Mouse (Mus musculus) megakaryocyte-erythroid progenitor cell, adult 5-6 weeks (primary cell): ENCODE data around the gene Adamts8. TPM values are rescaled to one million over a fixed set of nuclear protein-coding genes. Genes with fewer than 3 reads are reported as not detected.

Source experiments
- ATAC-seq: replicated peaks from 2 replicates; pipeline ENCODE4 v1.8.0; 2016; ENCODE audit warnings: mild to moderate bottlenecking, inconsistent platforms; ENCODE audit not compliant: severe bottlenecking, poor library complexity, low FRiP score, low TSS enrichment
- total RNA-seq, 2 experiments: library from RNA; stranded (forward) in 1 of 2; stranded (reverse) in 1 of 2; fragments of 200-1000, 215-1000 nt in 1 of 2; fragments of >200 nt in 1 of 2; fragmentation: Nextera tagmentation in 1 of 2; gene quantifications; 2 replicates each; pipeline ENCODE4 v1.2.3; 2014 to 2017

Adamts8 gene
- total RNA-seq (2014; fragmentation: Nextera tagmentation), result not detected in 2 replicates
- total RNA-seq (2017), result not detected in 2 replicates

DNA sequence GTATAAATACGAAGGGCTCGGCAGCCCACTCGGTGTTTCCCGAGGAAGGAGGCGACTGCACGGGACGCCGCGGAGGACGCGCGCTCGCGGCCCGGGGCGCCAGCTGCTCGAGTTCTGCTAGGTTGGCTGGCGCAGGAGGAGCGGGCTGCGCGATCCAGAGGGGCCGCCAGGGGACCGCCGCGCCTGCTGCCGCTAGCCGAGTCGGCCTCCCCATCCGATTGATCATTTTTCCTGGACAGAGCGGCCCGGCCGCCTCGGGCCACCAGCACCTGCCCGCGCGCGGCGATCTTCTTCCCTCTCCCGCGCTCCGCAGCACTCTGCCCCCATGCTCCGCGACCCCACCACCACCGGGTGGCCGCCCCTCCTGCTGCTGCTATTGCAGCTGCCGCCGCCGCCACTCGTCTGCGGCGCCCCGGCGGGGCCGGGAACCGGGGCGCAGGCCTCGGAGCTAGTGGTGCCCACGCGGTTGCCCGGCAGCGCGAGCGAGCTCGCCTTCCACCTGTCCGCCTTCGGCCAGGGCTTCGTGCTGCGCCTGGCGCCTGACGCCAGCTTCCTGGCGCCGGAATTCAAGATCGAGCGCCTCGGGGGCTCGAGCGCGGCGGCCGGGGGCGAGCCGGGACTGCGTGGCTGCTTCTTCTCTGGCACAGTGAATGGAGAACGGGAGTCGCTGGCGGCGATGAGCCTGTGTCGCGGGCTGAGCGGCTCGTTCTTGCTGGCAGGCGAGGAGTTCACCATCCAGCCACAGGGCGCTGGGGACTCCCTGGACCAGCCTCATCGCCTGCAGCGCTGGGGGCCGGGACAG, at the start of gene Adamts8:
TSS of gene Adamts8 (plus strand) at position 51 of the 802 bp plus-strand sequence.
- no peak for ATAC-seq

DNA sequence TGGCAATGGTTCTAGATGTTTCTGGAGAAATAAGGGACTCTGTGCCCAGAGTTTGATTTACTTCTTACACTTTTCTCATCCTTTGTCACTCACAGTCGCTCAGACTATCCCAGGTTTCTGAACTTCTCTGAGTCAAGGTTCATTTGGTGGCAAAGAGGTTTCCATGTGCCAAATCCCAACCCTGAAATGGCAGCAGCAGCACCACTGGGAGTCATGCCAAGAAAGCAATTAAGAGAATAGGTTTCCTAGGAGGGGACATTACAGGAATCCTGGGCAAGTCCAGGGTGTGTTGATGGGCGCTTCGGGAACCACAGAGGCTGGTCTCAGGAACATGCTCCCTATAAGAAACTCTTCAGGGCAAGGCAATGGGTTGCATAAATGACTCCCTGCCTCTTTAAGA, 46.7 kb upstream of the Adamts8 start:
- no peak for ATAC-seq

DNA sequence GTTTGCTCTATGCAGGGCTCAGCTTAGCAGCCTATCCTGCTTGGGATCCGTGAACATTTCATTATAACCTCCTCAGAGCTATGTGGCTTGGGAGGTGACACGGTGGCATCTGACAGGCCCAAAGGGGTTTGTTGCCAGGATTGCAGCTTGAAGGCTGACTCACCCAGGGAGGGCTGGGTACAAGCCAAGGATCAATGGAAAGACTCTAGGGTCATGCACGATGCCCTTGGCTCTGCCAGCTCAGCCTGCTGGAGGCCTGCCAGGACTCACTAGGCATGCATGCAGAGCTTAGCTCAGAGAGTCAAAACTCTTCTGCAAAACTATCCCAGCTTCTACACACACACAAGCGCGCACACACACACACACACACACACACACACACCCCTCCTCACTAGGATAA, 45.6 kb upstream of the Adamts8 start:
- no peak for ATAC-seq

DNA sequence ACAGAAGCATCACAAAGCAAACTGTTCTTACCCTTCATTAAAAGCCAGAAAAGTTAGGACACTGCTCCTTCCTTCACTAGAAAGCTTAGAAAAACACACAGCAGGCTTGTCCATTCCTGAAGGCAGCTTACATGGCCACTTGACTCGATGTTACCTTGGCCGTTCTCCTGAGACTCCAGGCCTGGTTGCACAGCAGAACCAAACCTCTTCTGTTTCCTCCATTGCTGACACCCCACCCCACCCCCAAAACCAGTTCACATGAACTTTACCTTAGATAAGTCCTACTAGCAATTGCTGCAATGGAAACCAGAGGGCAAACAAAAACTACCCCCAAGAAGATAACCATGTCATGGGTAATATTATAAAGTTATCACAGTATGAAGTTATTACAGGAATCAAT, 45.2 kb upstream of the Adamts8 start:
- ATAC-seq, result no peak

DNA sequence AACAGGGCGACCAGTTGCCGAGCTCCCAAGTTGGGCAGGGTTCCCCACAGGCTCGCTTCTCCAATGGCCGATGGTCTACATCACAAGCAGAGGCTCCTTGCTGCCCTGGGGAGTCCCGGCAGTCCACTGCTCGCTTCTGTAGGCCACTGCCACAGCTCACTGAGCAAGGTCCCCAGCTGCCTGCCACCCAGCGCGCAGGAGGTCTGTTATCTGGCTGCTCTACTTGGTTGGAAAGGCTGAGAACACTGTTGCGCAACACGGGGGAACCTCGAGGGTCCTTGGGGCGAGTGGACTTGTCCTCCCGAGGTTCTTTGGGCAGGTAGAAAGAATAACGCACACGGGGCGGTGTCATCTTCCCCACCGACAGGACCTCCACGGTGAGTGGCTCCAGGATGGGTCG, 40.2 kb upstream of the Adamts8 start:
- no peak for ATAC-seq

DNA sequence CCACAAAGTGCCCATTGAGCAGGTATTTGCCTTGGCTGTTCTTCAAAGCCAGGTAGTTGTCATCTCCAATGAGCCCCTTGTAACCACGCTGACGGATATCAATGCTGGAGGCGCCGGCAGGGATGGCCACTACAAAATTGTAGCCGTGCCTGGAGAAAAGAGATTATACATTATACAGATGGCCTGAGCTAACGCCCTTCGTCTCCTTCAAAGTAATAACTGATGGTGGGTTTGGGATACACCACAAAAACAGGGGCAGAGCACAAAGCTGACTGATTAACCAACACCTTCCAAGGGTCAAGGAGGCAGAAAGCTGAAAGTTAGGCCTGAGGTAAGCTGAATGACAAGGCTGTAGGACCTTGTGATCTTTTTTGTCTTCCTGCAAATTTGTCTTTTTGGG, 39.7 kb upstream of the Adamts8 start:
- no peak for ATAC-seq

DNA sequence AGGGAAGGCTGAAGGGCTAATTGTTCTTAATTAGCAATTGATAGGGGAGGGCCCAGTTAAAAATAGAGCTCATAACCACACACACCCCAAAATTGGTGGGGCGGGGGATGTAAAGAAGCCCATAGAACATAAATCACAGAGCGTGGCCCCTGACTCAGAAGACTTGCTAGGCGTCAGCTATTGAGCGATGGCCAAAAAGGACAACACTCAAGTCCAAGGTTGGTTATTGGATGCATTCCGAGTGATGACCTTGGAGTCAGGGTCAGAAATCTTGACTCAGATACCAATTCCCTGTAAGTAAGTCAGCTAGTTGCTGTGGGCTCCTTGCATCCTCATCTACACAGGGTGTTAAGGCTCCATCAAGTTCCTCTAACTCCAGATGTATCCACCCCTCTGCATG, 39.1 kb upstream of the Adamts8 start:
- no peak for ATAC-seq

DNA sequence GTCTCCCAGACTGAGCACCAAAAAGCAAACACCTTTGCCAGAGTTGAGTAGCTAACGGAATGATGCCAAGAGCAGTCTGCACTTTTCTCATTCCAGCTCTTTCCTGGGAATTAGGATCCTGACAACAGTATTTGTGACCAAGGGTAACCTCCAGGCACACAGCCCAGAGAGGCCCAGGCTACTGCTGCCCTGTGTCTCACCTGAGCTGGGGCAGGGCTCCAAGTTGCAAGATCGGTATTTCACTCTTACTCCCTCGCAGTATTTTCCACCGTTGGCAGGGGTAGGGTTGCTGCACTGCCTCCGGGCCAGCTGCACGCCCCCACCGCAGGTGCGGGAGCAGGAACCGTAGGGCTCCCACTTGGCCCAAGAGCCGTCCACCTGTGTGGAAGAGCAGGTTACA, 36.5 kb upstream of the Adamts8 start:
- no peak for ATAC-seq

DNA sequence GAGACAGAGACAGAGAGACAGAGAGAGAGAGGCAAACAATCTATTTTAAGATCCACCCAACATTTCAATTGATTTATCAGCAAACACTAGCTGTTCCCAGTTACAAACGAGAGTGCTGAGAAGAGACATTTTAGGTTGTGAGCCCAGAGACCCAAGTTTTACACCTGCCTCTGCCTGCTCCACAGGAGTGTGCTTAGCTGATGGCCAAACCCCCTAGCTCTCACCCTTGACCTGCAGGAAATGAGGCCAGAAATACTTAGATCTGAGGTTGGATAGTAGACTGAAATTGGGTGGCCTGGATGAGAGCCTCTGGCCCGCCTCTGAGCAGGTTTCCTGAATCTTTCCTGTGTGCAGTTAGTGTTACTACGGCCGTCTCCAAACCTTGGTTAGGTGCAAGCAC, 35.9 kb upstream of the Adamts8 start:
- no peak for ATAC-seq

DNA sequence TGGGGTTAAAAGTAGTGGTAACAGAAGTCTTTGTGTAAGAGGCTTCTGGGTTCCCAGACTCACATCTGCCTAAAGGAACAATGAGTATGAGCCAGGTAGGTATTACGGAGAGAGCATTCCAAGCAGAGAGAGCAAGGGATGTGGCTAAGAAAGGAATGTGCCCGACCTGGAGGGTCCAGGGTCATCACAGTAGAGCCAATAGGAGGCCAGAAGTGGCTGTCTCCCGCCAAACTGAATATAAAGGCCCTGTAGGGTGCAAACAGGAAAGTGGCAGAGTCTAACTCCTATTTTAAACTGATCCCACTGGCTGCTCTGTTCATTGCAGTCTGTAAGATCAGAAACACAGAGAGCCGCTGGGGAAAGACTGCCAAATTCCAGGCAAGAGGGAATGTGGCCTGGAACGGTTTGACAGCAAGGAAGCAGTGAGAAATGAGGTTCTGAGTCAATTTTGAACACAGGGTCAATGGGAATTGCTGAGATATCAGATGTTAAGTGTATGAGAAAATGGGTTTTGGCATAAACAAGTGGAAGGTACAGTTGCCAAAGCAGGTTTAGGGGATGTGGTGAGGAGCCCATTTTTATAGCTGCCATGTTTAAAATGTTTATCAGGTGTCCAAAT, 34.6 kb upstream of the Adamts8 start:
- no peak for ATAC-seq

DNA sequence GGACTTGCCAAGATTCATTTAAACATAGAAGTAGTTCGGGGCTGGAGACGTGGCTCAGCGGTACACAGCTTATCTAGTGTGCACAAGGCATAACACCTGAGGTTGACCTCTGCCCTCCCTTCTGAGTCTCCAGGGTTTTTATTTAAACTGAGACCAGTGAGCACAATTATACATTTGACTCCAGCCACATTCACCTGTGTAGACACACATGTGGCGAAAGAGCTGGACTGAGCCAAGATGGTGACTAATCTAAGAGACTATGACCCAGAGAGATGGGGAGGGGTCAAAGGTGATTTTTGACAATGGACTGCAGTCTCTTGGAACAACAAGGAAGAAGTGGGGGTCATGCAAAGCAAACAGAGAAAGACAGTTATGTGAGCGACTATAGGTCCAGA, 34.1 kb upstream of the Adamts8 start:
- no peak for ATAC-seq

DNA sequence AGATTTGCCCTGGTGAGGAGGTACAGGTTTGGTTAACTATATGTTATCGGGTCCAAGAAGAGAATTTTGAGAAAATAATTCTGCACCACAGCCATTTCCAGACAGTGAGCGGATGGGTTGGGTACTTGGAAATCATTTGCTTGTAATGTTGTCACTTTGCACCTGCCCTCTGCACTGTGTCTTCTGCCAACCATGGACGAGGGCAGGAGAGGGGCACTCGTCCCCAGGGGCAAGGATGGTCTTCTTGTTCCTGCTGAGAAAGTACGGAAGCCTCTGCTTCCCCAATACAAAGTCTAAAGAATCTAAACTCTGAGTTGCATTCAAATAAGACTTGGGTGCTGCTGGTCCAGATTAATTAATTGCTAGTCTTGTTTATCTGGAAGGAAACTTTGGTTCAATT, 33.4 kb upstream of the Adamts8 start:
- ATAC-seq, result no peak

DNA sequence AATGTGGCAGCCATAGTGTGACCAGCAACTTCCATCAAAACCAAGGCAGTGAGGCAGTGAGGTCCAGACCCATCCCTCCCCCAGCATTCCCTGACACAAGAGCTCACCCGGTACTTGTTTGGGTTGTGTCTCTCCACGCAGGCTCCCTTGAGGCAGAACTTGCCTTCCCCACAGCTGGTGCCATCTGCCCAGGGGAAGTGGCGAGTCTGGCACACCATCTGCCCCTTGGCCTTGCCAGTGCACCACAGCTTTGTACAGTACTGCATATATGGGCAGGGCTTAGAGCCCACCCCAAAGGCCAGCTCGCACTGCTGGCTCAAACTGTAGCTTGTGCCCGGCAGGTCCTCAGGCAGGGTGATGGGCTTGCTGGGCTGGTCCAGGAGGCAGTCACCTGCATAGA, 31.9 kb upstream of the Adamts8 start:
- no peak for ATAC-seq

DNA sequence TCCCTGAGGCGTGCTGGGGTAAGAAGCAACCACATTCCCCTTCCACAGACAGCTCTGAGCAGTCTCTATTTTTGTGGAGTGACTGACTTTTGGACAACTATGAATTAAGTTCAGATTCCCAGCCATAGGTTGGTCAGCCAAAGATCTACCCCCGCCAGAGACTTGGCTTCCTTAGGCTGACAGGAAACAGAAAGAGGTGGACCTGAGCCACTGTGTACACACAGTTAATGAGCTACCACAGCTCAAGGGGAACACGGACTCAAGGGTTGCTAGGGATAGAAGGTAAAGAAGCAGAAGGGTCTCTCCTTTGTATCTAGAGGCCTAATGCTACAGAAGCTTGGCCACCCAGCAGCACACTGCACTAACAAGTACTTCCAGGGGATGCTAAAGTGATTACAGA, 30.2 kb upstream of the Adamts8 start:
- no peak for ATAC-seq

DNA sequence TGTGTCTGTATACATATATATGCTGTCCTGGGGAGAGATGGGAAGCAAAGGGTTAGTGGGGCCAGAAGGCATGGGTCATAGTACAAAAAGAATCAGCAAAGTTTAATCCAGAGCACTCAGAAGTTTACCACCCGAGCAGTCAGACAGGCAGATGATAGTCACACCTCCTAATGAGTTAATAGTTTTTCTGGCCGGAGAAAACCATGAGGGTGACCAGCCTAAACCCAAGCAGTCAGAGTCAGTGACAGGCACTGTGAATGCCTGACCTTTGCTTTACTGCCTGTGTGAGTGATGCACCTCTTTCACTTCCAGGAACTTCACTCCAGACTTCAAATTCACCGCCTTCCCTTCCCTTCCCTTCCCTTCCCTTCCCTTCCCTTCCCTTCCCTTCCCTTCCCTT, 28.9 kb upstream of the Adamts8 start:
- ATAC-seq, result no peak

DNA sequence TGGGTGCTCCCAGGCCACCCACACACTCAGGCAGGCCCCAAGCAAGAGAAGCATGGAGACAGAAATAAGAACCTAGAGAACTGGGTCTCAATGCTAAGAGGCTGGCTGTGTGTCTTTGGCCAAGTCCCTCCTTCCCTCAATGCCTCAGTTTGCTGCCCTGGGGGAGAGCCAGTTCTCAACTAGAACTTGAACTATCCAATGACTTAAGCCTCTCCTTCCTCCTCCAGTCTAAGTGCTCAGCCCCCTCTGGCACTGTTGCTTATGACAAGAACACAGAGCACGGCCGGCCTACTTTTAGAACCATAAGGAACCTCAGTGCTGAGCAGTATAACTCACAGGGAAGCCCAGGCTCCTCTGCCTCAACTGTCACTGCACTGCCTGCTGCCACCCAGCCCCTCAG, 28.1 kb upstream of the Adamts8 start:
- ATAC-seq, result no peak

DNA sequence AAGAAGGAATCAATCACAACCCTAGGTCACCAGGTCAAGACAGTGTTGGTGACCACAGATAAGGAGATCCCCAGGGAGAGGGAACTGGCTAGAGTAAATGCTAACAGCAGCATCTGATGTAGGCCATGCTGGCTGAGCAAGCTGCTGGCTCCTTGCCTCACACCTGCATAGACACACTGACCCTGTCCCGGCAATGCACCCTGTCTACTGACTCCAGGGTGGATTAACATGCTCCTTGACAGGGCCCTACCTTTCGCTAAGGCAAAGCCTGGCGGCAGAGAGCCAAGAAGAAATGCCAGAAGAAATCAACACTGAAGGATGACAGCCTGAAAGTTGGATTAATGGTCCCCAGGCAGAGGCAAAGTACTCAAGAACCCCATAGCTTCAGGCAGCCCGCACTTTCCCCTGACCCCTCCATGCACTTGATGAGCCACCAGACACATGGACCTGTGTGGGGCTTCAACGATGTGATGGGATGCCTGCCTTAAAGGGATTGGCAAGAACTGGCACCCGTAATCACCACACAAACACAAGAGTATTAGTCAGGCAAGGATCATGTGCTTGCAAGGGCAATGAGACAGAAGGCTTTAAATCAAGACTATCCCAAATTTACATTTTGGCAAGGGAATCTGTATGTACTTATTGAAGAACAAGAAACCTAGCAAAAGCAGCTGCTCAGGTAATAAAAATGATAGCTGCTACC, 25.9 kb upstream of the Adamts8 start:
- no peak for ATAC-seq

DNA sequence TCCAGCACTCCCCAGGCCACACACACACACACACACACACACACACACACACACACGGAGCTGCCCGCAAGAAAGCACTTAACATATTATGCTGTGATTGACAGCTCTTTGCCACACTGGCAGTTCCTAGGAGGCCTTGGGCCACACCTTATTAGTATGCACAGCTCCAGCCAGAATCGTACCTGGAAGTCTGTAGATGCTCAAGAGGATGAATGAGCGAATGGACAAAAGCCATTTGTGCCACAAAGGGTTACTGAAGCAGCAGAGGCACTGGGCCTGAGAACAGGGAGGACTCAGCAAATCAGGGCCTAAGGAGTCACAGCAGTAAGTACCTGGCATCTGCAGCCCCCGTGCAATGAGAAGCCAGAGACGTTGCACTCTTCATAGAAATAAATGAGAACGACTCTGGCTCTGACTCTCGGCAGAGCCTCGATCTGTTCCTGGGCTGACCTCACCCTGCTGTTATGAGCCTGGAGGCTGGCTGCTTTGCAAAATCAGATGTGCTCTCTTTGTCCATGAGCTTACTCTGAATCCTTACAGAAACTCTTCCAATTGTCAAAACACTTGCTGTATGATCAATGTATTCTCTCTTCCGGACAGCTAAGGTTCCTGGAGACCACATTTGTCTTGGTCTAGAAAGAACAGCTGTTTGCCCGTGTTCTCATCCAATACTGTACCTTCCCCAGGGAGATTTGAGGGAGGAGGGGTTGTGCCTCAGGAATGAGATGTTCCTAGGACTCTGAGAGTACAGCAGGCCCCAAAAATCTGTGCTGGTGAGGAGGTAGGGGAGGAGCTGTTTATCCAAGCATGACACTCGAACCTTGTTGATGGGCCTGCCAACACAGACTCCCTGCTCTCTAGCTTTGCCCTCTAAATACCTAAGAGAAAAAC, 23.7 kb upstream of the Adamts8 start:
- no peak for ATAC-seq

DNA sequence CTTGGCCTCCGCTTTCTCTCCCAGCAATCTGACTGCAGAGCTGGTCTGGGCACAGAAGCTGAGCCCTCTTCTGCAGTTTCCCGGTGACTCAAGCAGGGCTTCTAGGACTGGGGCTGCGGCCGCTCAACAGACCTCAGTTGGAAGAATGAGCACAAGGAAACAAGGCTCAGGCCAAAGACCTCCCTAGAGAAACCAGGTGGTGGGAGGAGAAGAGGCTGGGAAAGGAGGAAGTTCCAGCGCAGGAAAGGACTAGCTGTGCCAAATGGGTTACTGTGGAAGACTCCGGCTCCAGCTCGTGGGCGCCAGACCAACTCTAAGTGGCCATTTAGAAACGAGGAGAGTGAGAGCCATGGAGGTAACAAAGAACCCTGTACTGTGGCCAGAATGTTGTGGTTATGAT, 22.7 kb upstream of the Adamts8 start:
- ATAC-seq, result no peak

DNA sequence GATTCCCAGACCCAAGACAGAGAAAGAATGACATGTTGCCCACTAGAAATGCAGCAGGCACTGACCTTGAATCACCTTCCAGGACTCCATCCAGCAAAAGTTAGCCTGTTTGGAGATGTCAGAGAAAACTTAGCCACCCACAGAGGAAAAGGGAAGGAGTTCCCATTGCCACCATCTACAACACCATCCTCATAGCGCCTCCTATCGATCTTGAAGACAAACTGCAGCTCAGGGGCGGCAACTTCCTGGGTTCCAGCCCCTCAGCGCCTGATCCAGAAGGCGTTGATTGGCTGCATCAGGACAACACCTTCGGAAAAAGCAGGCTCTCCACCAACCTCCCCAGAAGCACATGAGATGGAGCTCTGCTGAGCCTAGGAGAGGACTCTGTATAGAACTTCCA, 21.6 kb upstream of the Adamts8 start:
- no peak for ATAC-seq
